Mouse (Mus musculus) embryonic fibroblast, embryonic 13.5 days (primary cell): ENCODE results near the gene Agap3.

Experiments used
- CTCF ChIP-seq: IDR thresholded peaks from 2 replicates; pipeline ENCODE4 v1.5.1; 2011; ENCODE audit warnings: mild to moderate bottlenecking, control low read depth, low read length, moderate library complexity, borderline replicate concordance; ENCODE audit not compliant: insufficient read depth
- POLR2A ChIP-seq: IDR thresholded peaks from 2 replicates; pipeline ENCODE4 v1.6.1; 2011; ENCODE audit warnings: low read depth, mild to moderate bottlenecking, control low read depth, low read length, moderate library complexity

- TF ChIP-seq POLR2A (no peak), CTCF (no peak)
These were observed 44.8 kb downstream of the Agap3 start for GRCm38 (mm10) chr5:24496756-24497155.
